Mouse (Mus musculus): Measurements from ENCODE around the gene Fbxw15.

GRCm38 (mm10) chr9:109597226-109597625 lies 29.2 kb upstream of the Fbxw15 start:
- TF ChIP-seq POLR2A (IDR thresholded peaks at IDR 0.05; ENCODE audit: borderline replicate concordance, insufficient read depth, low read length) (no peak), CTCF (IDR thresholded peaks at IDR 0.05; ENCODE audit: borderline replicate concordance, insufficient read depth, low read depth, low read length) (no peak)

Measured in cerebellum, adult 2 months (tissue).